Mouse (Mus musculus): ENCODE results near the gene Chpt1. TPM values are rescaled to one million over a fixed set of nuclear protein-coding genes. Genes with fewer than 3 reads are reported as not detected.

The Chpt1 gene
- polyA plus RNA-seq, 1 experiment = 9.8 TPM

DNA sequence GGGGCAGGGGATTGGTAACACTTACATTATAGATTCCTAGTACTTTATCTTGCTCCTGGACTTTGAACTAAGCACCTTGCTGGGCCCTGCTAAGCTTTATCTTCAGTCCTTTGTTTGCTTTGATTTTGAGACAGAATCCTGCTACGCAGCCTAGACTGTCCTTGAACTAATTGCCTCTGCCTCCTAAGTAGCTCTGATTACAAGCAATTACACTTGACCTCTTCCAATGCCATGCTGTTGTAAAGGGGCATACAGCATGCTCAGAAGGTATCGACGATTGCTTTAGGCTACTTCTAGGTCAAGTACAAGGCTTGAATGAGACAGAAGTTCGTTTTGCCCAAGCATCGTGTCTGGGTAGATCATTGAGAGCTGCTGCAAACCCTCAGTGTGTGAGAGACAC lies 1.4 kb upstream of the Chpt1 start:
- WGBS = 92% methylated on average over 5 of the region's 5 CpGs

GRCm38 (mm10) chr10:88504481-88504880 lies 608 bp upstream of the Chpt1 start:
- WGBS = 76% methylated on average over 3 of the region's 3 CpGs
- no peak overlapping the region for H3K27ac ChIP-seq (ENCODE audit: insufficient read depth, low read length)
- H3K4me3 ChIP-seq (ENCODE audit: extremely low read depth, insufficient read depth, insufficient read length) = no peak overlapping the region
- TF ChIP-seq POLR2A (IDR thresholded peaks at IDR 0.05; ENCODE audit: low read depth, low read length) (no peak), CTCF (IDR thresholded peaks at IDR 0.05; ENCODE audit: extremely low read depth, insufficient read depth, insufficient read length, insufficient replicate concordance) (no peak)
- H3K36me3 ChIP-seq (ENCODE audit: control insufficient read depth, insufficient read depth, low read length) = no peaks in the 10 kb centered on the region
- no peaks in the 10 kb centered on the region for H3K4me1 ChIP-seq (ENCODE audit: control insufficient read depth, insufficient read depth, insufficient read length)
- H3K27me3 ChIP-seq (ENCODE audit: control insufficient read depth, insufficient read depth, low read length) = no peaks in the 10 kb centered on the region
- DNase-seq (ENCODE audit: low read depth in 1 of 2, low spot score in 2 of 2) = no peak

More for the DNA sequence above, 1.4 kb upstream of the Chpt1 start:
- DNase-seq (ENCODE audit: low read depth in 1 of 2, low spot score in 2 of 2) = no peak
- Histone ChIP-seq H3K36me3 (ENCODE audit: control insufficient read depth, insufficient read depth, low read length) (no peaks in the 10 kb centered on the region), H3K27ac (ENCODE audit: insufficient read depth, low read length) (no peak overlapping the region), H3K27me3 (ENCODE audit: control insufficient read depth, insufficient read depth, low read length) (no peaks in the 10 kb centered on the region), H3K4me1 (ENCODE audit: control insufficient read depth, insufficient read depth, insufficient read length) (no peaks in the 10 kb centered on the region), H3K4me3 (ENCODE audit: extremely low read depth, insufficient read depth, insufficient read length) (no peak overlapping the region)
- no peak for TF ChIP-seq POLR2A (IDR thresholded peaks at IDR 0.05; ENCODE audit: low read depth, low read length)
- TF ChIP-seq CTCF (IDR thresholded peaks at IDR 0.05; ENCODE audit: extremely low read depth, insufficient read depth, insufficient read length, insufficient replicate concordance) = no peak

GRCm38 (mm10) chr10:88502919-88503318 lies 954 bp downstream of the Chpt1 start:
- Histone ChIP-seq H3K27ac (ENCODE audit: insufficient read depth, low read length) (no peak overlapping the region), H3K4me3 (ENCODE audit: extremely low read depth, insufficient read depth, insufficient read length) (peak overlapping the region; percentile 79; the same call in 1 of the 2 replicates), H3K36me3 (ENCODE audit: control insufficient read depth, insufficient read depth, low read length) (no peaks in the 10 kb centered on the region), H3K27me3 (ENCODE audit: control insufficient read depth, insufficient read depth, low read length) (no peaks in the 10 kb centered on the region), H3K4me1 (ENCODE audit: control insufficient read depth, insufficient read depth, insufficient read length) (no peaks in the 10 kb centered on the region)
- no peak for TF ChIP-seq POLR2A (IDR thresholded peaks at IDR 0.05; ENCODE audit: low read depth, low read length)
- TF ChIP-seq CTCF (IDR thresholded peaks at IDR 0.05; ENCODE audit: extremely low read depth, insufficient read depth, insufficient read length, insufficient replicate concordance) = no peak
- no peak for DNase-seq (ENCODE audit: low read depth in 1 of 2, low spot score in 2 of 2)
- WGBS = 71% methylated on average over 4 of the region's 4 CpGs

- 90% methylated on average over 13 of the region's 13 CpGs for WGBS
- Histone ChIP-seq H3K27ac (ENCODE audit: insufficient read depth, low read length) (no peak overlapping the region), H3K4me3 (ENCODE audit: extremely low read depth, insufficient read depth, insufficient read length) (no peak overlapping the region), H3K36me3 (ENCODE audit: control insufficient read depth, insufficient read depth, low read length) (no peaks in the 10 kb centered on the region), H3K27me3 (ENCODE audit: control insufficient read depth, insufficient read depth, low read length) (no peaks in the 10 kb centered on the region), H3K4me1 (ENCODE audit: control insufficient read depth, insufficient read depth, insufficient read length) (no peaks in the 10 kb centered on the region)
- no peak for TF ChIP-seq CTCF (IDR thresholded peaks at IDR 0.05; ENCODE audit: extremely low read depth, insufficient read depth, insufficient read length, insufficient replicate concordance)
- TF ChIP-seq POLR2A (IDR thresholded peaks at IDR 0.05; ENCODE audit: low read depth, low read length) = no peak
- DNase-seq (ENCODE audit: low read depth in 1 of 2, low spot score in 2 of 2) = no peak
Measured at GRCm38 (mm10) chr10:88501886-88502765, 1.7 kb downstream of the Chpt1 start.

GRCm38 (mm10) chr10:88501370-88501769 lies 2.5 kb downstream of the Chpt1 start:
- Histone ChIP-seq H3K36me3 (ENCODE audit: control insufficient read depth, insufficient read depth, low read length) (no peaks in the 10 kb centered on the region), H3K4me3 (ENCODE audit: extremely low read depth, insufficient read depth, insufficient read length) (no peak overlapping the region), H3K27ac (ENCODE audit: insufficient read depth, low read length) (no peak overlapping the region), H3K4me1 (ENCODE audit: control insufficient read depth, insufficient read depth, insufficient read length) (no peaks in the 10 kb centered on the region), H3K27me3 (ENCODE audit: control insufficient read depth, insufficient read depth, low read length) (no peaks in the 10 kb centered on the region)
- TF ChIP-seq POLR2A (IDR thresholded peaks at IDR 0.05; ENCODE audit: low read depth, low read length) (no peak), CTCF (IDR thresholded peaks at IDR 0.05; ENCODE audit: extremely low read depth, insufficient read depth, insufficient read length, insufficient replicate concordance) (no peak)
- 91% methylated on average over 10 of the region's 10 CpGs for WGBS
- DNase-seq (ENCODE audit: low read depth in 1 of 2, low spot score in 2 of 2) = no peak

DNA sequence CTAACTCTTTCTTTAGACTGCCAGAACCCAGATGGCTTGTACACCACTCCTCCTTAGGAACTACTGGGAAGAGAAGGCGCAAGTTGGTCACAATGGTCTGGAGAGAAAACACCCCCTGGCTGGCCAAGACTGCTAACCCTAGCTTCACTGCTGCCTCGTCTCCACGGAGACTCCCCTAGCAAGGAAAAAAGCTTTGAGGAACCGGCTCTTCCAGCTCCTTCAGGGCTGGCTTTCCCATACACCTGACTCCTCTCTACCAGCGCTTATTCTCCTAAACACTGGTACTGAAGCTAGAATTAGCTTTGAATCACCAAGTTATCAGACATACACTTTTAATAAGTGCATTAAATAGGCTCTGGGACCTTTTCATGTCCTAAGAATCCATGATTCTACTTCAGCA lies 3.9 kb downstream of the Chpt1 start:
- no peak overlapping the region for H3K4me3 ChIP-seq (ENCODE audit: extremely low read depth, insufficient read depth, insufficient read length)
- no peak overlapping the region for H3K27ac ChIP-seq (ENCODE audit: insufficient read depth, low read length)
- DNase-seq (ENCODE audit: low read depth in 1 of 2, low spot score in 2 of 2) = no peak

More for the DNA sequence above, 3.9 kb downstream of the Chpt1 start:
- WGBS = 85% methylated on average over 5 of the region's 5 CpGs
- H3K36me3 ChIP-seq (ENCODE audit: control insufficient read depth, insufficient read depth, low read length) = no peaks in the 10 kb centered on the region
- no peaks in the 10 kb centered on the region for H3K27me3 ChIP-seq (ENCODE audit: control insufficient read depth, insufficient read depth, low read length)
- no peaks in the 10 kb centered on the region for H3K4me1 ChIP-seq (ENCODE audit: control insufficient read depth, insufficient read depth, insufficient read length)
- no peak for TF ChIP-seq CTCF (IDR thresholded peaks at IDR 0.05; ENCODE audit: extremely low read depth, insufficient read depth, insufficient read length, insufficient replicate concordance)
- no peak for TF ChIP-seq POLR2A (IDR thresholded peaks at IDR 0.05; ENCODE audit: low read depth, low read length)
